Mouse (Mus musculus): ENCODE measurements around the gene 3425401B19Rik. TPM values are rescaled to one million over a fixed set of nuclear protein-coding genes. Genes with fewer than 3 reads are reported as not detected.

3425401B19Rik gene
- polyA plus RNA-seq (2017; shearing (Covaris generic)), result not detected

DNA sequence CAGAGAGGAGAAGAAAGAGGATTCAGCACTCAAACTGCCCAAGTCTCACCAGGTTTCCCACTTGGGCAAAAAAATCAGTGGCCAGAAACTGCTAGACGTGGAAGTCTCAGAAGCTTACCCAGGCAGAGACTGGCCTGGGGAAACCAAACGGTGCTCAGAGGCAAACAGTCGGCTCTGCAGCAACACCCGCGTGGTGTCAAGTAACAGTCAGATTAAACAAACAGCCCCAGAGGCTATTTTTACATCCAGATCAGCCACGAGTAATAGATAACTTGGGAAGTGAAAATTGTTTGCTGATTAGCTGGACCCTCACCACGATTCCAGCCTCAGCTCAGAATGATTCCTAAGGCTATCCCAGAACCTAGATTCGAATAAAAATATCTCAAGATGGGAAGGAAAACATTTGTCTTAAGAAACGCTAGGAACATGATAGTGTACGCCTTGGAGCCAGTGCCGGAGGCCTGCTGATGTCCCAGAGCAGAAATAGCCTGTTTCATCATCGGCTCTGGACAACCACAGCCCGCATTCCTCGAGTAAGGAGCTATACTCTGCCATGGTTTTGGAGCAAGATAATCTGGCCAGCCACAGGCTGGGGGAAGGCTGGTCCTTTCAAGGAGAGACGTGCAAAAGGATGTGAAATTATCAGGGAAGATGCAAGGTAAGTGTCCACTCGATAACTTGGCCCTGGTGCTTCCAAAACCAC, at the start of gene 3425401B19Rik:
Gene 3425401B19Rik (minus strand): TSS at position 170 of the 703 bp plus-strand sequence.

Other genes with a start within 250 kb of the 3425401B19Rik start
- gene Slc18a3, start 220.4 kb downstream of the 3425401B19Rik start, polyA plus RNA-seq (2017; shearing (Covaris generic)), result not detected
- 0.19 TPM for gene Chat, start 219.3 kb downstream of the 3425401B19Rik start, polyA plus RNA-seq (2017; shearing (Covaris generic))
- 52.4 TPM for gene Ercc6, start 171.8 kb downstream of the 3425401B19Rik start, polyA plus RNA-seq (2017; shearing (Covaris generic))
- not detected for gene Prrxl1, start 85.9 kb downstream of the 3425401B19Rik start, polyA plus RNA-seq (2017; shearing (Covaris generic))
- not detected for gene Tmem273, start 100.7 kb upstream of the 3425401B19Rik start, polyA plus RNA-seq (2017; shearing (Covaris generic))
- gene Fam170b, start 148.7 kb upstream of the 3425401B19Rik start, polyA plus RNA-seq (2017; shearing (Covaris generic)), result not detected
- not detected for gene Vstm4, start 171.5 kb upstream of the 3425401B19Rik start, polyA plus RNA-seq (2017; shearing (Covaris generic))